Mouse (Mus musculus) limb, embryonic 15.5 days (tissue): ENCODE measurements around the gene Scyl2. TPM values are rescaled to one million over a fixed set of nuclear protein-coding genes. Genes with fewer than 3 reads are reported as not detected.

Experiments used
- ATAC-seq: fragments of 200-750 bp; cut with Nextera tagmentation; 2 replicates; pipeline ENCODE4 v1.8.0; 2017; ENCODE audit warnings: low read depth, moderate TSS enrichment; ENCODE audit not compliant: insufficient number of reproducible peaks, low FRiP score, low TSS enrichment
- H3K27ac ChIP-seq: fragments of 300-500 bp; sonication (generic); 2 replicates; pipeline ENCODE4 v1.5.1; 2015; ENCODE audit warnings: moderate library complexity, mild to moderate bottlenecking, inconsistent platforms
- H3K27me3 ChIP-seq: fragments of 300-500 bp; sonication (generic); 2 replicates; pipeline ENCODE4 v1.6.1; 2015; ENCODE audit warnings: inconsistent platforms
- H3K36me3 ChIP-seq: fragments of 300-500 bp; sonication (generic); 2 replicates; pipeline ENCODE4 v1.6.1; 2015; ENCODE audit warnings: inconsistent platforms
- H3K4me1 ChIP-seq: fragments of 300-500 bp; sonication (generic); 2 replicates; pipeline ENCODE4 v1.6.1; 2015; ENCODE audit warnings: inconsistent platforms
- H3K4me2 ChIP-seq: fragments of 300-500 bp; sonication (generic); 2 replicates; pipeline ENCODE4 v1.6.1; 2015; ENCODE audit warnings: mild to moderate bottlenecking, inconsistent platforms
- H3K4me3 ChIP-seq: fragments of 300-500 bp; sonication (generic); 2 replicates; pipeline ENCODE4 v1.5.1; 2015; ENCODE audit warnings: mild to moderate bottlenecking, inconsistent platforms
- H3K9ac ChIP-seq: fragments of 300-500 bp; sonication (generic); 2 replicates; pipeline ENCODE4 v1.6.1; 2015; ENCODE audit warnings: inconsistent platforms
- H3K9me3 ChIP-seq: fragments of 300-500 bp; sonication (generic); 2 replicates; pipeline ENCODE4 v1.6.1; 2016; ENCODE audit warnings: inconsistent platforms
- WGBS: fragments of 180-500 bp; shearing (Covaris S2); methylation state at CpG from one replicate; pipeline ENCODE4 v1.1.7; 2015; 5-methylcytosine and 5-hydroxymethylcytosine counted together
- polyA plus RNA-seq: library from polyadenylated mRNA; unstranded; fragments of >200 nt; fragmentation: Nextera tagmentation; extraction: Ambion mirVana; gene quantifications from 2 replicates; pipeline ENCODE4 v1.2.1, GENCODE M21; 2015

Scyl2 gene
- polyA plus RNA-seq, 1 experiment from 2014 or later, result 7.4 TPM

GRCm38 (mm10) chr10:89589877-89590276 is 96.2 kb downstream of the Scyl2 start:
- no peak overlapping the region for H3K27ac ChIP-seq
- H3K9ac ChIP-seq, result no peak overlapping the region
- no peak overlapping the region for H3K4me3 ChIP-seq
- no peaks in the 10 kb centered on the region for H3K9me3 ChIP-seq
- WGBS, result 74% methylated on average over 1 of the region's 1 CpGs
- no peaks in the 10 kb centered on the region for H3K27me3 ChIP-seq
- no peak overlapping the region for H3K4me2 ChIP-seq
- ATAC-seq, result no peak
- no peaks in the 10 kb centered on the region for H3K4me1 ChIP-seq
- H3K36me3 ChIP-seq, result no peaks in the 10 kb centered on the region

Other genes with a start within 250 kb of the Scyl2 start
- gene Gas2l3, start 242.3 kb downstream of the Scyl2 start, polyA plus RNA-seq, result 15.1 and 16.2 TPM in 2 replicates
- 0.09 TPM in 2 replicates for gene Nr1h4, start 152.7 kb downstream of the Scyl2 start, polyA plus RNA-seq
- gene Slc17a8, start 65.0 kb downstream of the Scyl2 start, polyA plus RNA-seq, result 0.03 TPM in 1 of 2 replicates, not detected in the other
- gene Actr6, start 46.0 kb upstream of the Scyl2 start, polyA plus RNA-seq, result 27.7 and 33.3 TPM in 2 replicates
- 19.7 and 19.9 TPM in 2 replicates for gene Uhrf1bp1l, start 58.7 kb upstream of the Scyl2 start, polyA plus RNA-seq
- gene Anks1b, start 187.2 kb upstream of the Scyl2 start, polyA plus RNA-seq, result 2.7 and 2.9 TPM in 2 replicates